Mouse (Mus musculus) heart, embryonic 11.5 days (tissue): ENCODE results near the gene C1ra. TPM values are rescaled to one million over a fixed set of nuclear protein-coding genes. Genes with fewer than 3 reads are reported as not detected.
A peak's percentile ranks its signal among the peaks of the same experiment; 100 is the strongest.
"Not testable (repeated sequence)": the region's sequence is repeated elsewhere in the genome, so short reads cannot be mapped to it uniquely, and the experiment has no call there.

Experiments
- ATAC-seq: fragments of 200-750 bp; cut with Nextera tagmentation; replicated peaks from 2 replicates; pipeline ENCODE4 v1.8.0; 2017; ENCODE audit warnings: moderate library complexity; ENCODE audit not compliant: insufficient number of reproducible peaks, low FRiP score, low TSS enrichment
- H3K27ac ChIP-seq: fragments of 300-500 bp; sonication (generic); 2 replicates; pipeline ENCODE4 v1.5.1; 2014; ENCODE audit warnings: mild to moderate bottlenecking, low read depth, low read length
- H3K27me3 ChIP-seq: fragments of 300-500 bp; sonication (generic); 2 replicates; pipeline ENCODE4 v1.6.1; 2014; ENCODE audit warnings: mild to moderate bottlenecking, low read length, mixed read lengths; ENCODE audit not compliant: control insufficient read depth, insufficient read depth
- H3K36me3 ChIP-seq: fragments of 300-500 bp; sonication (generic); 2 replicates; pipeline ENCODE4 v1.6.1; 2014; ENCODE audit warnings: mild to moderate bottlenecking, low read length, moderate library complexity, mixed read lengths; ENCODE audit not compliant: control insufficient read depth, insufficient read depth
- H3K4me1 ChIP-seq: fragments of 300-500 bp; sonication (generic); 2 replicates; pipeline ENCODE4 v1.6.1; 2014; ENCODE audit warnings: low read length; ENCODE audit not compliant: control insufficient read depth, insufficient read depth
- H3K4me2 ChIP-seq: fragments of 300-500 bp; sonication (generic); 2 replicates; pipeline ENCODE4 v1.6.1; 2014; ENCODE audit warnings: mild to moderate bottlenecking, moderate library complexity
- H3K4me3 ChIP-seq: fragments of 300-500 bp; sonication (generic); 2 replicates; pipeline ENCODE4 v1.5.1; 2014; ENCODE audit warnings: low read depth, low read length
- H3K9ac ChIP-seq: fragments of 300-500 bp; sonication (generic); 2 replicates; pipeline ENCODE4 v1.6.1; 2014; ENCODE audit warnings: mild to moderate bottlenecking, low read depth, low read length, moderate library complexity
- H3K9me3 ChIP-seq: fragments of 300-500 bp; sonication (generic); replicated peaks from 2 replicates; pipeline ENCODE4 v1.6.1; 2016; ENCODE audit warnings: low read length; ENCODE audit not compliant: control insufficient read depth
- WGBS: fragments of 180-500 bp; shearing (Covaris S2); extraction: QIAGEN DNeasy Blood & Tissue Kit; methylation state at CpG from one replicate; pipeline ENCODE4 v1.1.7; 2014; ENCODE audit not compliant: insufficient replicate concordance; 5-methylcytosine and 5-hydroxymethylcytosine counted together
- polyA plus RNA-seq: library from polyadenylated mRNA; unstranded; fragments of >200 nt; fragmentation: Nextera tagmentation; extraction: Ambion mirVana; gene quantifications from 2 replicates; pipeline ENCODE4 v1.2.1, GENCODE M21; 2014

Gene C1ra
- polyA plus RNA-seq, 1 experiment from 2014 or later = 0.09 TPM

DNA sequence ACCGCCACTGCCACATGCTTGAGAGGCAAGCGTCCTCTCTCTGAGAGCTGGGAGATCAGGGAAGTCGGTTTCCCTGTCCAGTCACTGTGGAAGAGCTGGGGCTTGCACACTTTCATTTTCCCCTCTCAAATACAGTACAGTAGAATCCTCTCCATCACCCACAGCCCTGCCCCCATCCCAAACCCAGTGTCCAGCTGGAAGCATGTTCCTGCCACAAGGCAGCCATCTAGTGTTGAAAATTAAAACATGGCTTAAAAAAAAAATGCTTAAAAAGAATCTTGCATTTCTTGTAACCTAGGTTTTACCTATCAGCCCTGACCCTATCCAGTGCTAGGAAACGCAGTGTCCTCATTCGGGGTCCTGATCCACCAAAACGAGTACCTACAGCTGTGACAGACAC is 32.3 kb downstream of the C1ra start:
- 75% methylated on average over 5 of the region's 6 CpGs for WGBS
- H3K4me2 ChIP-seq = no peak overlapping the region

DNA sequence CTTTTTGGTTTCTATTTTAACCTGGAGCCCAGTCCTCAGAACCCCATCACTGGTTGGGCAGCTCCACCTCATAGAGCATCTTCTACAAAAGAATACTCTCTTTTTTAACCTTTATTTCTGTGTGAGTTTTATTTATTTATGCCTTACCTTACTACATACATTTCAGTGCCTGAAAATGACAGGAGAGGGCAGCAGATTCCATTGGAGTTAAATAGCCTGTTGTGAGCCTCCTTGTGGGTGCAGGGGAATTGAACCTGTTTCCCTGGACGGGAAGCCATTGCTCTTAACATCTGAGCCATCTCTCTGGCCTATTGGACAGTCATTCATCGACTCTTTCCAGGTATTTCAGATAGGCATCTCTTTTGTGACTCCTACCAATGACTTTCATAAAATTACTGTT is 33.2 kb downstream of the C1ra start:
- Histone ChIP-seq H3K27me3 (no peaks in the 10 kb centered on the region), H3K36me3 (no peaks in the 10 kb centered on the region), H3K4me3 (no peak overlapping the region), H3K4me1 (no peaks in the 10 kb centered on the region), H3K27ac (no peak overlapping the region), H3K9me3 (no peaks in the 10 kb centered on the region), H3K4me2 (no peak overlapping the region), H3K9ac (no peak overlapping the region)
- ATAC-seq = no peak
- 60% methylated on average over 2 of the region's 2 CpGs for WGBS

More for the DNA sequence above, 32.3 kb downstream of the C1ra start:
- no peak overlapping the region for H3K4me3 ChIP-seq
- H3K9me3 ChIP-seq = no peaks in the 10 kb centered on the region
- ATAC-seq = no peak
- H3K4me1 ChIP-seq = no peaks in the 10 kb centered on the region
- H3K36me3 ChIP-seq = no peaks in the 10 kb centered on the region
- no peak overlapping the region for H3K9ac ChIP-seq
- H3K27ac ChIP-seq = no peak overlapping the region
- H3K27me3 ChIP-seq = no peaks in the 10 kb centered on the region

DNA sequence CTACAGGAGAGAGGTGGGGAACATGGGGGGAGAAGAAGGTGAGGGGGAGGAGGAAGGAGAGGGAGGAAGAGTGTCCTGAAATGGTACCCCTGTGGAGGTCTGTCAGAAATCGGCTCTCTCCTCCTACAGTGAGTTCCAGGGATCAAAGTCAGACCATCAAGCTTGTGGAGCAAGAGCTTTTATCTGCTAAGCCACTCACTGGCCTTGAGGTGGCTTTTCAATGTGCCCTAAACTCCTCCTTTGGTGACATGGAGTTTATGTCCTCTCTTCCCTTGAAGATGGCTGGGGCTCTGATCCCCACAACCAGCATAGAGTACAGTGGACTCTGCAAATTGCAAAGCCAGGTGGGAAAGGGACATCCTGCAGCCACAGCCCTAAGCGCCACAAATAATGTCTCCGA is 35.8 kb downstream of the C1ra start:
- H3K4me2 ChIP-seq, H3K4me3 ChIP-seq, H3K27ac ChIP-seq, ATAC-seq, H3K4me1 ChIP-seq, H3K36me3 ChIP-seq, H3K27me3 ChIP-seq, H3K9me3 ChIP-seq, H3K9ac ChIP-seq: not testable (repeated sequence)
- WGBS = 82% methylated on average over 3 of the region's 3 CpGs

- Histone ChIP-seq H3K4me1 (no peaks in the 10 kb centered on the region), H3K9ac (no peak overlapping the region), H3K4me3 (no peak overlapping the region), H3K27me3 (no peaks in the 10 kb centered on the region), H3K9me3 (peaks cover 3% of the 10 kb centered on the region), H3K27ac (no peak overlapping the region), H3K4me2 (no peak overlapping the region), H3K36me3 (no peaks in the 10 kb centered on the region)
- no peak for ATAC-seq
- 79% methylated on average over 3 of the region's 3 CpGs for WGBS
Measured at GRCm38 (mm10) chr6:124549023-124549550, 36.9 kb downstream of the C1ra start.

- Histone ChIP-seq H3K9ac (no peak overlapping the region), H3K4me2 (no peak overlapping the region), H3K4me1 (no peaks in the 10 kb centered on the region), H3K27me3 (no peaks in the 10 kb centered on the region), H3K4me3 (no peak overlapping the region), H3K36me3 (no peaks in the 10 kb centered on the region), H3K27ac (no peak overlapping the region), H3K9me3 (peaks cover 3% of the 10 kb centered on the region)
- ATAC-seq = no peak
- 54% methylated on average over 22 of the region's 22 CpGs for WGBS
Measured at GRCm38 (mm10) chr6:124552766-124553165, 40.6 kb downstream of the C1ra start.

GRCm38 (mm10) chr6:124555956-124556355 is 43.8 kb downstream of the C1ra start:
- 57% methylated on average over 2 of the region's 2 CpGs for WGBS
- not testable (repeated sequence) for ATAC-seq, H3K9ac ChIP-seq

DNA sequence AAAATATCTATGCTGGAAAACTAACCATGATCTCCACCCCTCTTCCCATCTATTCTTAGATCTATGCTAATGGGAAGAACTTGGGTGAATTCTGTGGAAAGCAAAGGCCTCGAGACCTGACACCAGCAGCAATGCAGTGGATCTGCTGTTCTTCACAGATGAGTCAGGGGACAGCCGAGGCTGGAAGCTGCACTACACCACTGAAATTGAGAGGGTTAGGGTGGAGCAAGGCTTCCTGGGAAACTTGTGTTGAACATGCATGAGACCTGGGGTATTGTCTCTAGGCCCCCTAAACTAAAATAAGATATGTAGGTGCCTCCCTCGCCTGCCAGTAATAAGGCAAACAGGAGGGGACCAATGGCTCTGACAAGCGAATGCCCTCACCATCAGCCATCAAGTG is 49.0 kb downstream of the C1ra start:
- H3K27ac ChIP-seq = not testable (repeated sequence)

More at GRCm38 (mm10) chr6:124555956-124556355, 43.8 kb downstream of the C1ra start:
- not testable (repeated sequence) for H3K36me3 ChIP-seq, H3K4me3 ChIP-seq, H3K9me3 ChIP-seq, H3K27ac ChIP-seq, H3K27me3 ChIP-seq, H3K4me2 ChIP-seq, H3K4me1 ChIP-seq

GRCm38 (mm10) chr6:124561611-124562010 is 49.4 kb downstream of the C1ra start:
- not testable (repeated sequence) for H3K4me1 ChIP-seq, H3K4me2 ChIP-seq, H3K4me3 ChIP-seq, H3K9ac ChIP-seq, H3K27me3 ChIP-seq, H3K9me3 ChIP-seq, H3K36me3 ChIP-seq, H3K27ac ChIP-seq, ATAC-seq
- WGBS = 85% methylated on average over 2 of the region's 2 CpGs

More for the DNA sequence above, 49.0 kb downstream of the C1ra start:
- not testable (repeated sequence) for H3K4me1 ChIP-seq, H3K4me2 ChIP-seq, H3K9me3 ChIP-seq, H3K36me3 ChIP-seq, ATAC-seq, H3K9ac ChIP-seq, H3K27me3 ChIP-seq, H3K4me3 ChIP-seq
- 73% methylated on average over 4 of the region's 4 CpGs for WGBS

GRCm38 (mm10) chr6:124570026-124570425 is 57.8 kb downstream of the C1ra start, which contains the start of gene C1rb:
Gene C1rb (plus strand): TSS chr6:124570294.
- ATAC-seq = no peak
- Histone ChIP-seq H3K27ac (no peak within 1 kb of the TSS), H3K36me3 (no peaks in the 10 kb centered on the region), H3K4me3 (no peak within 1 kb of the TSS), H3K4me2 (peak within 1 kb of the TSS; percentile 37), H3K9me3 (no peaks in the 10 kb centered on the region), H3K9ac (no peak within 1 kb of the TSS), H3K4me1 (peaks cover 3% of the 10 kb centered on the region; the same call in 1 of the 2 replicates), H3K27me3 (no peaks in the 10 kb centered on the region)
- 3% methylated on average over 8 of the region's 8 CpGs for WGBS
